Mouse (Mus musculus) cerebellum, adult 18-20 months (tissue): ENCODE data around the gene Hspb9.

ENCODE experiments used
- DNase-seq, 2 experiments: peaks; one replicate each; pipeline ENCODE4 v3.0.0; 2021

The Hspb9 gene

DNA sequence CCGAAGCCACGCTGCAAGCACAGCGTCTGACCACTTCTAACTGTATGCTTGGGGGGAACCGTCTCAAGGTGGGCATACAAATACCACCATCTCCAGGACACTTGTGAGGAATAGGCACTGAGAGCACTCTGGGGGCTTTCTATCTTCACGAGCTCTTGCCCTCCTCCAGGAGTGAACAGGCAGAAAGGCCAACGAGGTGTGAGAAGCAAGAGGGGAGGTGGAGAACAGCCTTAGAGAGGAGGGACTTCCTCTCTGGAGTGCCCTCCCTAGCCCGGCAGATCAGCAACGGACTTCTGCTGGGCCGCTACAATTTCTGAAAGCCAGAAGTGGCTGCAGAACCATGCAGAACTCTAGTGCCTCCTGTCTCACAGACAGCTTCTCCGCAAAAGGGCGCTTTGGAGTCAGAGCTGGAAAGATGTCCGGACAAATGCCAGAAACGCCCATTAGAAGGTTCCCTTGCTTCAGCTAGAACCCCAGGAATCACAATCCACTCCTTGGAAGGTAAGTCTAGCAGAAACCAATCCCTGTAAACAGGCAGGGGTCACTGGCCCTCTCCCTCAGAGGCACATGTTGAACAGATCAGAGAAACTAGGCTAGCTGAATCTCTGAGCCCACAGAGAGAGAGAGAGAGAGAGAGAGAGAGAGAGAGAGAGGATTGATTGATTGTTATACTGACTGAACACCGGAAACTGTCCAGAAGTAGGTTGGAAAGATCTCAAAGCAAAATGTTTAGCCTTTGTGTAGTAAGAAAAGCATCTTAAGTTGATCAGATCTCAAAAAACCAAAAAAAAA is 22.5 kb downstream of the Hspb9 start:
- DNase-seq: no peak

DNA sequence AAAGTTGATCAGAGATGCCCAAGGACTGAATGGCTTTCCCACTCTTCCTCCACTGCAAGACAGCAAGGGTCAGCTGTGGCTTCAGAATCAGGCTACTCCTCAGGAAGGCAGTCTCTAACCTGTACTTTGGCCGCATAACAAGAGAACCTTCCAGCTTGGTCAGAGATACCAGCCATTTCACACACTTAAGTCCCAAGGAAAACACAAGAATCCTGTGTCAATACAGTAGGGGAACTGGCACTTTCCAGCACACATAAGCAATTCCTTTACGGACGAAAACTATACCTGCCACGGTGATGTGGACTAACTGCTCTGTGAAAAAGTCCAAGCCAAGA is 23.1 kb downstream of the Hspb9 start:
- no peak for DNase-seq

GRCm38 (mm10) chr11:100737105-100737733 is 23.6 kb downstream of the Hspb9 start:
- DNase-seq: no peak

- DNase-seq: peak; percentile 98 to 100
Measured at GRCm38 (mm10) chr11:100738066-100738604, 24.5 kb downstream of the Hspb9 start, which contains the start of gene Rab5c. Rab5c (minus strand) TSS chr11:100738215.

DNA sequence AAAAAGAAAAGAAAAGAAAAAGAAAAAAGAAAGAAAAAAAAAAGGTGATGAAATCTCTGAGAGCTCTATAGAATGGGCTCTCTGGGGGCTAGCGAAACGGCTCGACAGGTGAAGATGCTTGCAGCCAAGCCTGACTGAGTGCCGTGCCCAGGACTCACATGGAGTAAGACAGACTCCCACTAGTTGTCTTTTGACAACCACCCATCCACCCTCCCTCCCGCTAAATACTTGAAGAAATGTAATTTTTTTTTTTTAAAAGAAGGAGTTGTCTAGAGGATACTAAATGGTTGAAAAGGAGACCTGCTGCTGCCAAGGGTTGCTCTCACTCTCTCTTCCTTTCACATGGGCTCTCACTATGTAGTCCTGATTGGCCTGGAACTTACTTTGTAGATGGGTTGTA is 25.1 kb downstream of the Hspb9 start:
- DNase-seq: no peak

- peak in 1 of 2 experiments; percentile 18 for DNase-seq
Measured at GRCm38 (mm10) chr11:100741348-100741747, 27.7 kb downstream of the Hspb9 start.

GRCm38 (mm10) chr11:100745085-100745484 is 31.4 kb downstream of the Hspb9 start:
- DNase-seq: peak; percentile 62 to 68

GRCm38 (mm10) chr11:100746546-100746945 is 32.9 kb downstream of the Hspb9 start:
- DNase-seq: no peak

DNA sequence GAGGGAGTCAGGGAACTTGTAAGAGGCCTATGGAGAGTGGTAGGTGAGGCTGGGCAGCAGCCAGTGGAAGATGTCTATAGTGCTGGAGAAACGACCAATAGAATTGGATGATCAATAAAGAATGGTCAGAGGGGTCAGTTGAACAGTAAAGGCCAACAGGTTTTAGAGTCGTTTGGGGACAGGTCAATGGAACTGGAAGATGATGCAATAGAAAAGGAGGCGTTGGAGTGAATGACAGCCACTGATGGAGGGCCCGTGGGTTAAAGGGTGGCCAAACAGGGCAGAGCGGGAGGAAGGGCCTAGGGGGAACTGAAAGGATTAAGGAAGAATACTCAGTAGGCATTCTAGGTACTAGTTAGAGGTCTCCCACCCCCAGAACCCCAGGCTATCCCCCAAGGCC is 33.5 kb downstream of the Hspb9 start:
- no peak for DNase-seq

DNA sequence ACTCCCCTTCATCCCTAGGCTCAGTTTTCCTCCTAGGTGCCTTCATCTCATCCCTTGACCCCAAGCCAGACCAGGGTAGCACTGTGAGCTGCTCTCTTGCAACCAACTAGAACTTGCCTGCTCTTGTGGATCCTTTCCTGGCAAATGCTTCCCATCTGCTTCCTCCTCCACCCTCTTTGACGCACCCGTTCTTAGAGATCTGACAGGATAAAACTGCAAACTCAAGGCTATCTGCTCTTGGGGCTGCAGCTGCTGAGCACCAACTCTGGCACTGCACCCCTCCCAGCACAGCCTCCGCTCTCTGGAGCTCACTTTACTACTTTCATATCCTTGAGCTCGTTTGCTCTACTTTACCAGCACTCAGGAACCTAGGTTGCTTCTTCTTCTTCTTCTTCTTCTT is 35.0 kb downstream of the Hspb9 start:
- no peak for DNase-seq

- no peak for DNase-seq
Measured at GRCm38 (mm10) chr11:100749469-100749868, 35.8 kb downstream of the Hspb9 start.

DNA sequence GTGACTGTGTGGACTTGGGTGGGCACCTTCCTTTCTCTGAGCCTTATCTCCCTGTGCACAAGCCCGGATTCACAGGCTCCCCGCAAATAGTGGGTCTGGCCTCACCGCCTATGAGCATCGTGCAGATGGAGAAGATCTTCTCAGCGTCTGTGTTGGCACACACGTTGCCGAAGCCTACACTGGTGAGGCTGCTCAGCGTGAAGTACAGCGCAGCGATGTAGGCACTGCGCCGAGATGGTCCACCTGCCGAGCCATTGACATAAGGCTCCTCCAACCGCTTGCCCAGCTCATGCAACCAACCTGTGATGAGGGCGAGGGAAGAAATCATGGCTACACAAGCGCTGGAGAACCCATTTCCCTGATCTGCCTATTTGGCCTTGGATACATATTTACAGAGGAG is 36.5 kb downstream of the Hspb9 start:
- DNase-seq: no peak

DNA sequence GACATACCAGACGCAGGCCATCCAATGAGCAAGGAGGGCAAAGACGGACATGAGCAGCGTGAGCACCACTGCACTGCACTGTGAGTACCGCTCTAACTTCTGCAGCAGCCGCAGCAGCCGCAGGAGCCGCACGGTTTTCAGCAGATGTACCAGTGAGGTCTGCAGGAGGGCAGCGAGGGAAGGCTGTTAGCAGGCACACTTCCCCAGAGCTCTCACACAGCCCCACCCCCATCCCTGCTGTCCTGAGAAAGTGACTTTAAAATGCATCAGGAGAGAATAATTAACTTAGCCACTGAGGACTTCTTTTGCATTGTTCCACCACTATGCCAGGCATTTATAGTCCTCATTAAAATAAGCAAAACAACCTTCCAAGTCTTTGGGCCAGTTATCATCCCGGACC is 38.6 kb downstream of the Hspb9 start:
- DNase-seq: no peak

DNA sequence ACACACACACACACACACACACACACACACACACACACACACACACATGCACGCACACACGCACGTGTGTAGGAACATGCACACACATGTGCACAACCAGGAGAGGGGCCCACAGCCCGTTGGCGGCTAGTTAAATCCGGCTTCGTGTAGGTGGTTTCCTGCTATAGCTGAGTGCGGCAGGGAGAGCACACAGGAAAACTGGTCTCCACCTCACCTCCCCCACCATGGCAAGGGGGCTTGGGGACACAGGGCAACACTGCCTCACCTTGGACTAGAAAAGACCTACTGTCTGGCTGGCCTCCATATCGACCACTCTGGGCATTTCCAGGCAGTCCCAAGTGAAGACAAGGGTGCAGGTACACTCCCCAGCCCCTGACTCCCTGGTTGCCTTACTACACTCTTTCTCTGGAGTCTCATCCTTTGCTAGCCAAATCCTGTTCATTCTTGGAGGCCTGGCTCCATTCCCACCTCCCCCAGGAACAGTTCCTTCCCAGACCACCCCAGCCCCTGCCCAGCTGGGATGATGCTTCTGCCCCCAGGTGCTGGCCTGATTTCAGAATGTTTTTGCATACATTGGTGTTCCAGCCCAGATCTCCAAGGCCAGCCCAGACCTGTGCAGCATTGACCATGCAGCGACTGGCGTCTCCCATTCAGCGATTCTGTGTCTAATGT is 40.5 kb downstream of the Hspb9 start:
- DNase-seq: no peak

GRCm38 (mm10) chr11:100754693-100755057 is 41.0 kb downstream of the Hspb9 start:
- DNase-seq: no peak

DNA sequence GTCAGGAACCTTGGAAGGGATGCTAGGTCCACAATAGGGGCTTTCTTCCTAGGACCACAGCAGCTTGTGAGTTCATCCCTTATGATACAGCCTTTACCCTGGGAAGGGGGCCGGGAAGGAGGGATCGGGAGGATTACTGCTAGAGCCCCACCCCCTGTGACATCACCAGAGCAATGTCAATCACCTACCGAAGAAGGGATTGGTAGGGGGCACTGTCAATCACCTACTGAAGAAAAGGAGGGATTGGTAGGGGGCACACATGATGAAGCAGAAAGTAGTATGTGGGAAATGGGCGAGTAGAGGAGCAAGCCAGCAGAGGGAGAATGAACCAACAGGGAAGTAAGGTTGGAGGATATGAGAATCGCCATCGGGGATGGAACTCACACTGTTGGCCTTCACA is 42.8 kb downstream of the Hspb9 start:
- no peak for DNase-seq

DNA sequence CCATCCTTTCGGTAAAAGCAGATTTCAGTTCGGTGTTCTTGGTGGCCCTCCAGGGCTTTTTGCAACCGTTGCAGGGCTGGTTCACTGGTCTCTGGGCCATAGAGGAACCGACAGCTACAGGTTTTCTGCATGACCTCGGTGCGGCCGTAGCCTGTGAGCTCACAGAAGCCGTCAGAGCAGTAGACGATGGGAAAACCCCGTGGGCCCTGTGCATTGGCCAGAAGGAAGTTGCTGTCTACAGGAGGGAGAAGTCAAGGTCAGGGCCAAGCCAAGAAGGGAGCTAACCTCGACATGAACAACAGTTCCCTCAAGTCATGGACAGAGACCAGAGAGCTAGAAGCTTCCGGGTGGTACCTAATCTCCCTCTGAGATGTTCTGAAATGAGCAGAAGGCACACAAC is 43.9 kb downstream of the Hspb9 start:
- no peak for DNase-seq

GRCm38 (mm10) chr11:100758707-100759610 is 45.3 kb downstream of the Hspb9 start:
- DNase-seq: no peak

- peak; percentile 42 to 62 for DNase-seq
Measured at GRCm38 (mm10) chr11:100759611-100760233, 46.1 kb downstream of the Hspb9 start, which contains the start of gene Kcnh4. Kcnh4 (minus strand) TSS chr11:100759942.

DNA sequence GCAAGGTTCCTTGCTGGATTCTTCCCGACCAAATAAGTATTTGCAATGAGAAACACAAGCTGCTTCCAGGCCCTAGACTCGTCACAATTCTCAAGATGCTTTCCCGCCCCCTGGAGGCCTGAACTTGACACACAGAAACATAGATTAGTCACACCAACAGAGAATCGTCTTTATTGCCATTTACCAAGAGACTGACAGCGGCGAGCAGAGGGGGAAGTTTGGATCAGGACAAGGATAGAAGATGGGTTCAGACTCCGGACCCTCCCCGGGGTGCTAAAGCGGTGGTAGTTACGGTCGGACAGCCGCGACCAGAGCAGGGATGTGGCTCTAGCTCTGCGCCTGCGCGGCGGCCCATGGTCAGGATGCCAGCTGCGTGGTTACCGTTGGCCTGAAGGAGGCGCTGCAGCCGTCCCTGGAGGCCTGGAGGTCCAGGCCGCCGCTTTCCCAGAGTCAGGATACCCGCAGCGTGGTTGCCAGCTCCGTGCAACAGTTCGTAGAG is 47.9 kb downstream of the Hspb9 start:
- DNase-seq: peak; percentile 88 to 95

DNA sequence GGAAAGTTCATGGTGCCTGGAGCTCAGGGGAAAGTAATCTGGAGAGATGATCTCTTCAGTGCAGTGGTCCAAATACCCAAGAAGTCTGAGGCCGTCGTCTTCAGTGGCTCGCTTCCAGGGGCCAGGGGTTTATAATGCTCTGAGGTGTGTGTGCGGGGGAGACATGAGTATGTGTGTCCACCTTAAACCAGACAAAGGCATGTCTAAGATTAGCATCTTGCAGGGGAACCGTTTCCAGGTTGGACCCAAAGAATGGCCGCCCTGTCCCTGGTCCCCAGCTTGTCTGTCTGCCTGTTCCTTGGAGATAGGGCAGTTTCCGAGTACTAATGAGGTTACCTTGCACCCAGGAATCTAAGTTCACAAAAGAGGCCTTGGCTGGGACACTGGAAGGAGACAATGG is 49.2 kb downstream of the Hspb9 start, which contains the start of gene Hcrt:
TSS of gene Hcrt (minus strand) at position 101 of the 400 bp plus-strand sequence.
- no peak for DNase-seq
